Mouse (Mus musculus): ENCODE measurements around the gene Apba2.

DNA sequence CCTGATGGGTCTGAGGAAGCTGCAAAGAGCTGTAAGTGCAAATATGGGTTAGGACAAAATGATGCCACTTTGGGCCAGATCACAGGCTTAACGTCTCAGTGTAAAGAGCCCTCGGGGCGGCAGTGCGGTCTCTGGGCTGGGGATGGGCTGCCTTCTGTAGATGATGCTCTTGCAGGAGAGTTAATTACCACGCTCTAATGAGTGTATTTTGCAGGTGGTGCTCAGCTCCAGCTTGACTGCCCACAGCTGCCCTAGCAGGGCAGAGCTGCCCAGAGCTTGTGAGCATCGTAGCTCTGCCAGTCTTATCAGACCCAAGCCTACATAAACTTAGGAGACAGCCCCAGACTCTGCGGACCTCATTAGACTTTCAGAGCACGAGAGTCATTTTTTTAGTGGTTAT, 80.9 kb downstream of the Apba2 start:
- TF ChIP-seq CTCF (IDR thresholded peaks at IDR 0.05; ENCODE audit: low read depth, low read length) (no peak), POLR2A (IDR thresholded peaks at IDR 0.05; ENCODE audit: borderline replicate concordance, low read depth, low read length) (no peak)
